Mouse (Mus musculus) small intestine, adult 2 months (tissue): Measurements from ENCODE around the gene Ntsr1. TPM values are rescaled to one million over a fixed set of nuclear protein-coding genes. Genes with fewer than 3 reads are reported as not detected.

ENCODE experiments used
- H3K27ac ChIP-seq: fragments of 200-500 bp; 2 replicates; pipeline ENCODE4 v1.5.1; 2012; ENCODE audit warnings: low read depth, low read length, control low read depth, inconsistent platforms; ENCODE audit not compliant: insufficient read depth
- H3K27me3 ChIP-seq: fragments of 200-500 bp; 2 replicates; pipeline ENCODE4 v1.6.1; 2012; ENCODE audit warnings: mild to moderate bottlenecking, moderate library complexity, low read length, inconsistent platforms; ENCODE audit not compliant: control insufficient read depth, insufficient read depth
- H3K36me3 ChIP-seq: fragments of 200-500 bp; 2 replicates; pipeline ENCODE4 v1.6.1; 2012; ENCODE audit warnings: mild to moderate bottlenecking, low read length, control low read depth, inconsistent platforms; ENCODE audit not compliant: control insufficient read depth, insufficient read depth
- H3K4me1 ChIP-seq: fragments of 200-500 bp; 2 replicates; pipeline ENCODE4 v1.6.1; 2012; ENCODE audit warnings: low read length, inconsistent platforms, mixed read lengths; ENCODE audit not compliant: control insufficient read depth, insufficient read depth, insufficient read length
- H3K4me3 ChIP-seq: fragments of 200-500 bp; 2 replicates; pipeline ENCODE4 v1.5.1; 2012; ENCODE audit warnings: low read depth, mild to moderate bottlenecking, control low read depth, inconsistent platforms, low read length, moderate library complexity
- CTCF ChIP-seq: fragments of 200-500 bp; IDR thresholded peaks from 2 replicates; pipeline ENCODE4 v1.5.1; 2012; ENCODE audit warnings: low read depth, mild to moderate bottlenecking, control low read depth, inconsistent platforms, low read length, moderate library complexity, mixed read lengths; ENCODE audit not compliant: insufficient replicate concordance, insufficient read length; ENCODE audit errors: extremely low read depth
- POLR2A ChIP-seq: fragments of 200-500 bp; IDR thresholded peaks from 2 replicates; pipeline ENCODE4 v1.6.1; 2012; ENCODE audit warnings: low read depth, mild to moderate bottlenecking, control low read depth, inconsistent platforms, low read length, moderate library complexity
- WGBS: fragments of 180-500 bp; shearing (Covaris S2); methylation state at CpG from one replicate; pipeline ENCODE4 v1.1.7; 2018; 5-methylcytosine and 5-hydroxymethylcytosine counted together
- polyA plus RNA-seq: library from polyadenylated mRNA; depleted of rRNA; stranded (reverse); fragments of >200 nt; gene quantifications from 2 replicates; pipeline ENCODE4 v1.2.3, GENCODE M21; 2012

Gene Ntsr1
- polyA plus RNA-seq, 1 experiment, result 0.70 TPM

GRCm38 (mm10) chr2:180543675-180544074 is 43.9 kb downstream of the Ntsr1 start:
- H3K4me3 ChIP-seq, result no peak overlapping the region
- TF ChIP-seq POLR2A (no peak), CTCF (no peak)
- 92% methylated on average over 2 of the region's 2 CpGs for WGBS

GRCm38 (mm10) chr2:180545046-180545445 is 45.3 kb downstream of the Ntsr1 start:
- no peak overlapping the region for H3K27ac ChIP-seq
- no peaks in the 10 kb centered on the region for H3K27me3 ChIP-seq
- H3K4me1 ChIP-seq, result no peaks in the 10 kb centered on the region
- 82% methylated on average over 18 of the region's 18 CpGs for WGBS
- H3K36me3 ChIP-seq, result no peaks in the 10 kb centered on the region
- TF ChIP-seq POLR2A (no peak), CTCF (no peak)
- H3K4me3 ChIP-seq, result no peak overlapping the region

More at GRCm38 (mm10) chr2:180543675-180544074, 43.9 kb downstream of the Ntsr1 start:
- Histone ChIP-seq H3K4me1 (no peaks in the 10 kb centered on the region), H3K27ac (no peak overlapping the region), H3K27me3 (no peaks in the 10 kb centered on the region), H3K36me3 (no peaks in the 10 kb centered on the region)

GRCm38 (mm10) chr2:180547384-180548106 is 47.8 kb downstream of the Ntsr1 start:
- Histone ChIP-seq H3K4me3 (no peak overlapping the region), H3K27me3 (no peaks in the 10 kb centered on the region), H3K4me1 (no peaks in the 10 kb centered on the region), H3K36me3 (no peaks in the 10 kb centered on the region), H3K27ac (no peak overlapping the region)
- TF ChIP-seq POLR2A (no peak), CTCF (no peak)
- 13% methylated on average over 8 of the region's 8 CpGs for WGBS

- Histone ChIP-seq H3K4me3 (no peak overlapping the region), H3K27ac (no peak overlapping the region), H3K27me3 (no peaks in the 10 kb centered on the region), H3K36me3 (no peaks in the 10 kb centered on the region), H3K4me1 (no peaks in the 10 kb centered on the region)
- 56% methylated on average over 3 of the region's 3 CpGs for WGBS
- TF ChIP-seq POLR2A (no peak), CTCF (no peak)
Measured at GRCm38 (mm10) chr2:180552340-180552739, 52.6 kb downstream of the Ntsr1 start.

- no peak for TF ChIP-seq POLR2A
- no peaks in the 10 kb centered on the region for H3K4me1 ChIP-seq
- no peak overlapping the region for H3K27ac ChIP-seq
- no peak overlapping the region for H3K4me3 ChIP-seq
- H3K36me3 ChIP-seq, result no peaks in the 10 kb centered on the region
- WGBS, result 61% methylated on average over 3 of the region's 3 CpGs
- H3K27me3 ChIP-seq, result no peaks in the 10 kb centered on the region
Measured at GRCm38 (mm10) chr2:180555219-180555618, 55.4 kb downstream of the Ntsr1 start.

GRCm38 (mm10) chr2:180556470-180556869 is 56.7 kb downstream of the Ntsr1 start:
- no peak for TF ChIP-seq CTCF
- TF ChIP-seq POLR2A, result no peak

GRCm38 (mm10) chr2:180560245-180560644 is 60.5 kb downstream of the Ntsr1 start:
- TF ChIP-seq POLR2A (no peak), CTCF (peak; percentile 53; the same call in 1 of the 2 replicates)
- Histone ChIP-seq H3K27me3 (no peaks in the 10 kb centered on the region; the same call in 1 of the 2 replicates), H3K4me1 (no peaks in the 10 kb centered on the region), H3K36me3 (no peaks in the 10 kb centered on the region), H3K27ac (no peak overlapping the region), H3K4me3 (no peak overlapping the region)
- 55% methylated on average over 5 of the region's 5 CpGs for WGBS

More at GRCm38 (mm10) chr2:180556470-180556869, 56.7 kb downstream of the Ntsr1 start:
- Histone ChIP-seq H3K27ac (no peak overlapping the region), H3K36me3 (no peaks in the 10 kb centered on the region), H3K27me3 (no peaks in the 10 kb centered on the region), H3K4me1 (no peaks in the 10 kb centered on the region), H3K4me3 (no peak overlapping the region)
- 59% methylated on average over 3 of the region's 3 CpGs for WGBS

GRCm38 (mm10) chr2:180562146-180562545 is 62.4 kb downstream of the Ntsr1 start:
- Histone ChIP-seq H3K4me3 (no peak overlapping the region), H3K4me1 (no peaks in the 10 kb centered on the region), H3K36me3 (no peaks in the 10 kb centered on the region), H3K27me3 (no peaks in the 10 kb centered on the region; the same call in 1 of the 2 replicates), H3K27ac (no peak overlapping the region)
- WGBS, result 40% methylated on average over 5 of the region's 5 CpGs
- TF ChIP-seq CTCF (no peak), POLR2A (no peak)
